Mouse (Mus musculus): ENCODE measurements around the gene Sall1.

The Sall1 gene

GRCm38 (mm10) chr8:89043940-89044339 lies at the start of gene Sall1:
TSS of gene Sall1 (minus strand) at chr8:89044162.
- DNase-seq = no peak

- DNase-seq = no peak
Observed at GRCm38 (mm10) chr8:89089916-89090315, 46.0 kb upstream of the Sall1 start.

GRCm38 (mm10) chr8:89079147-89079546 lies 35.2 kb upstream of the Sall1 start:
- DNase-seq = no peak

GRCm38 (mm10) chr8:89072968-89073382 lies 29.0 kb upstream of the Sall1 start:
- no peak for DNase-seq

GRCm38 (mm10) chr8:89067499-89067898 lies 23.5 kb upstream of the Sall1 start:
- no peak for DNase-seq

- no peak for DNase-seq
Observed at GRCm38 (mm10) chr8:89064042-89064441, 20.1 kb upstream of the Sall1 start.

GRCm38 (mm10) chr8:89063366-89064040 lies 19.5 kb upstream of the Sall1 start:
- DNase-seq = no peak

GRCm38 (mm10) chr8:89060717-89061116 lies 16.8 kb upstream of the Sall1 start:
- no peak for DNase-seq

- DNase-seq = no peak
Observed at GRCm38 (mm10) chr8:89059507-89059906, 15.5 kb upstream of the Sall1 start.

- DNase-seq = no peak
Observed at GRCm38 (mm10) chr8:89052880-89053279, 8.9 kb upstream of the Sall1 start.

- no peak for DNase-seq
Observed at GRCm38 (mm10) chr8:89046639-89047348, 2.8 kb upstream of the Sall1 start.

- DNase-seq = no peak
Observed at GRCm38 (mm10) chr8:89046226-89046625, 2.3 kb upstream of the Sall1 start.

GRCm38 (mm10) chr8:89045726-89046125 lies 1.8 kb upstream of the Sall1 start:
- DNase-seq = no peak

- no peak for DNase-seq
Observed at GRCm38 (mm10) chr8:89045218-89045601, 1.2 kb upstream of the Sall1 start.

- no peak for DNase-seq
Observed at GRCm38 (mm10) chr8:89044511-89045217, 702 bp upstream of the Sall1 start.

- no peak for DNase-seq
Observed at GRCm38 (mm10) chr8:89043371-89043841, 556 bp downstream of the Sall1 start.

- no peak for DNase-seq
Observed at GRCm38 (mm10) chr8:89042560-89043370, 1.2 kb downstream of the Sall1 start.

- no peak for DNase-seq
Observed at GRCm38 (mm10) chr8:89042118-89042460, 1.9 kb downstream of the Sall1 start.

GRCm38 (mm10) chr8:89041421-89042117 lies 2.4 kb downstream of the Sall1 start:
- no peak for DNase-seq

GRCm38 (mm10) chr8:89040751-89041420 lies 3.1 kb downstream of the Sall1 start:
- no peak for DNase-seq

- no peak for DNase-seq
Observed at GRCm38 (mm10) chr8:89039890-89040289, 4.1 kb downstream of the Sall1 start.

- no peak for DNase-seq
Observed at GRCm38 (mm10) chr8:89038920-89039319, 5.0 kb downstream of the Sall1 start.
